Mouse (Mus musculus) lung, postnatal 0 days (tissue): ENCODE data around the gene Osbpl9.

Experiments
- CTCF ChIP-seq: IDR thresholded peaks from 2 replicates; pipeline ENCODE4 v1.5.1; 2016; ENCODE audit warnings: antibody characterized with exemption, mild to moderate bottlenecking
- EP300 ChIP-seq: IDR thresholded peaks from 2 replicates; pipeline ENCODE4 v1.6.1; 2016; ENCODE audit warnings: antibody characterized with exemption, mild to moderate bottlenecking, control low read depth

DNA sequence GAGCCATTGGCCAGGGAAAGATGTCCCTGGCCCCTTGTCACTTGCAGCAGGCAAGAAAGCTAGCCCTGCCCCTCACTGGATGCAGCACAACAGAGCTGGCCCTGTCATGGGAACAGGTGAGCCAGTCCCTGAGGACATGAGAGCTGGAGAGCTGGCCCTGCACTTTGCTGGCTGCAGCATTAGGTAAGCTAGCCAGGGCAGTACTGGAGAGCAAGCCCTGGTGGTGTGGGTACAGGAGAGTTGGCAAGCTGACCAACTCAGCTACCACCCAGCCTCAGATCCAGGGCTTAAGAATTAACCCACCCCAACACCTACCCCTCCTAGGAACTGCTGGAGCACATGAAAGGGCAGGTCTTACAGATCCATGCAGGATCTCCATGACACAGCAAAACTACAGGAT is 73.1 kb downstream of the Osbpl9 start:
- no peak for TF ChIP-seq CTCF
- no peak for TF ChIP-seq EP300
